Mouse (Mus musculus) subcutaneous adipose tissue, adult 2 months (tissue): ENCODE data around the gene Selenbp1. TPM values are rescaled to one million over a fixed set of nuclear protein-coding genes. Genes with fewer than 3 reads are reported as not detected.

Experiments used
- polyA plus RNA-seq: library from polyadenylated mRNA; depleted of rRNA; stranded (reverse); fragments of >200 nt; gene quantifications from 2 replicates; pipeline ENCODE4 v1.2.3, GENCODE M21; 2012; ENCODE audit warnings: low replicate concordance; rRNA removed

Gene Selenbp1
- 143 and 365 TPM in 2 replicates for polyA plus RNA-seq

DNA sequence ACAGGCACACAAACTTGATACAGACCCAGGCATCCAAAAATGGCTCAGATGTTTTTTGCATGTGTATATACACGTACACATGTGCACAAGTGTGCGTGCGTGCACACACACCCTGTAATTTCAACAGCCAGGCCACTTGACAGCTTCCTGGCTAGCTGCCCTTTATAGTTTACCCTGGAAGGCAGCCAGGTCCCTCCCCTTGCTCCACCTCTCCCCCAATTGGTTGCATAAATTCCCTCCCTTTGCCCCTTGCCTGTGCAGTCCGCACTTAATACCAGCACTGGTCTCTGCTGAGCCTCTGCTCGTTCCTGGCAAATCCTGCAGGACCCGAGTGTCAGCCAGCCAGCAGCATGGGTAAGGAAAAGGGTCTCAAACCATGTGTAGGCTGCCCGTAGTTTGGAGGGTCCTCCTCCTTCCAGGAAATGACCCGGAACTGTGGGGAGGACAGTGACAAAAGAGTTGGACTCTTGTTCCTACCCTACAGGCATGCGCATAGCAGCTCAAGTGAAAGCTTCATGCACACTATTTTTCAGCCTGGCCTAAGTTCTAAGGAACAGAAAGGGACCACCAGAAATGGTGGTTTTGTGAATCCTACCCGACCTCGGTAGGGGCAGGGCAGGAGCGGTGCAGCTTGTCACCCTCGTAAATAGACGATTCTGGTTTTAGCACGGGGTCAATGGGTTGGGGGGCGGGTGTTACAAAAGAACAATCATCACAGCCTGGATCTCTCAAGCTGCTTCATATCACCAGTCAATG lies at the start of gene Selenbp1:
TSS of gene Selenbp1 (plus strand) at position 248 of the 756 bp plus-strand sequence.

DNA sequence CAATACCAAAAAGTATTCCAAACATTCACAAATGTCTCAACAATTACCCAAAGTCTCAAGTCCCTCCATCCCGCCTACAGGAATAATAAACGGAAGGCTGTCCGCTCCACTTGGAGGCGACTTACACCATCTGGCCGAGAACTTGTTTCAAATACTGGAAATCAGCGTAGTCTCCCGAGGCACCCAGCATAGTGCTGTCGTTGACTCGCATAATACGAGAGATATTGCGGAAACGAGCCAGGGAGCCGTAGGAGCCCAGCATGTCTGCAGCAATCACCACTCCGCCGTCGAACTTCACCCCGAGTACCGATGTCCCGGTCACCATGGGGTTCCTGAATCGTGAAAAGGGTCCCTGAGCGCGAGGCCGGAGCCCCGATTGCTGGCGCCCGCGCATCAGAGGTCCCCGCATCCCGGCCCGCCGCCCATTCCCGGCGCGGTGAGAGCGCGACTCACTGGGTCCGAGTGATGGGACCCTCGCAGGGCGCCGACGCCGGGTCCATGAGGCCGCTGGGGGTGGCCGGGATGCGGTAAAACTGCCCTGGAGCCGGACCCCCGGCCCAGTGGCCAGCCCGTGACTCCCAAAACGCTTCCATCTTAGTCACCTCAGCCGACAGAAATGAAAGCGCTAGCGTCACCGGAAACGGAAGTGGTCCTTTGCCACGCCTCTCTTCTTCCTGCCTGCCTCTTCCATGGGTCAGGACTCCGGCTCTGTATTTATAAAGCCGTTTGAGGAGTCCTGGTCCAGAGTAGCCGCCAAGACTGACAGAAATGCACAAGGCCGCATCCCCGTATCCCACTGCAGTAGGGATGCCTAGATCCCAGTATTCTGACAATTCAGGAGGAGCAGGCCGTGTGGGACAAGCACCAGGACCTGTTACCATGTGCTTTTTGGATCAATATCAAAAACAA lies 46.3 kb upstream of the Selenbp1 start, which contains the start of gene Psmb4:
TSS of gene Psmb4 (minus strand) at position 646 of the 909 bp plus-strand sequence.

GRCm38 (mm10) chr3:94953764-94954616 lies 21.1 kb downstream of the Selenbp1 start, which contains the start of gene Rfx5:
TSS of gene Rfx5 (plus strand) at chr3:94954075.

GRCm38 (mm10) chr3:94974528-94975422 lies 41.9 kb downstream of the Selenbp1 start, which contains the start of gene Pi4kb:
TSS of gene Pi4kb (plus strand) at chr3:94974731.

Other genes with a start within 250 kb of the Selenbp1 start
- gene Selenbp2, start 239.5 kb upstream of the Selenbp1 start, polyA plus RNA-seq, result 3.0 and 3.2 TPM in 2 replicates
- 0.20 and 5.0 TPM in 2 replicates for gene Cgn, start 146.6 kb upstream of the Selenbp1 start, polyA plus RNA-seq
- 13.1 and 36.3 TPM in 2 replicates for gene Pogz, start 95.5 kb upstream of the Selenbp1 start, polyA plus RNA-seq
- 221 and 267 TPM in 2 replicates for gene Psmb4, start 46.1 kb upstream of the Selenbp1 start, polyA plus RNA-seq
- 11.9 and 30.6 TPM in 2 replicates for gene Rfx5, start 21.0 kb downstream of the Selenbp1 start, polyA plus RNA-seq
- gene Pi4kb, start 41.7 kb downstream of the Selenbp1 start, polyA plus RNA-seq, result 55.5 and 65.6 TPM in 2 replicates
- 14.2 and 26.4 TPM in 2 replicates for gene Zfp687, start 82.4 kb downstream of the Selenbp1 start, polyA plus RNA-seq
- 192 and 240 TPM in 2 replicates for gene Psmd4, start 109.6 kb downstream of the Selenbp1 start, polyA plus RNA-seq
- gene Pip5k1a, start 173.9 kb downstream of the Selenbp1 start, polyA plus RNA-seq, result 18.7 and 25.1 TPM in 2 replicates
- 47.2 and 66.3 TPM in 2 replicates for gene Vps72, start 178.0 kb downstream of the Selenbp1 start, polyA plus RNA-seq
- gene Tmod4, start 191.4 kb downstream of the Selenbp1 start, polyA plus RNA-seq, result 0.46 and 0.84 TPM in 2 replicates
- 48.2 and 53.5 TPM in 2 replicates for gene Scnm1, start 201.0 kb downstream of the Selenbp1 start, polyA plus RNA-seq
- gene Lysmd1, start 201.0 kb downstream of the Selenbp1 start, polyA plus RNA-seq, result 8.5 and 9.4 TPM in 2 replicates
- 18.6 and 23.0 TPM in 2 replicates for gene Tnfaip8l2, start 209.3 kb downstream of the Selenbp1 start, polyA plus RNA-seq
- gene Sema6c, start 227.4 kb downstream of the Selenbp1 start, polyA plus RNA-seq, result 6.0 and 30.1 TPM in 2 replicates